Mouse (Mus musculus) ovary, adult 18-20 months (tissue): ENCODE results near the gene Trpv2.

Experiments
- DNase-seq: peaks from one replicate; pipeline ENCODE4 v3.0.0; 2022; ENCODE audit warnings: low spot score, mixed read lengths

Gene Trpv2

GRCm38 (mm10) chr11:62630225-62630821 is 56.0 kb downstream of the Trpv2 start:
- DNase-seq, result no peak

- DNase-seq, result no peak
These were observed 56.9 kb downstream of the Trpv2 start for GRCm38 (mm10) chr11:62631138-62631537.

- DNase-seq, result peak; percentile 48
These were observed 61.1 kb downstream of the Trpv2 start for GRCm38 (mm10) chr11:62635406-62635805.

GRCm38 (mm10) chr11:62636105-62636839 is 62.0 kb downstream of the Trpv2 start:
- DNase-seq, result no peak

GRCm38 (mm10) chr11:62636840-62637221 is 62.5 kb downstream of the Trpv2 start:
- no peak for DNase-seq

- no peak for DNase-seq
These were observed 63.1 kb downstream of the Trpv2 start for GRCm38 (mm10) chr11:62637401-62637800.

GRCm38 (mm10) chr11:62637806-62638205 is 63.5 kb downstream of the Trpv2 start:
- DNase-seq, result peak; percentile 46

GRCm38 (mm10) chr11:62638402-62638801 is 64.1 kb downstream of the Trpv2 start:
- no peak for DNase-seq

- no peak for DNase-seq
These were observed 66.1 kb downstream of the Trpv2 start for GRCm38 (mm10) chr11:62640378-62640777.

GRCm38 (mm10) chr11:62642023-62642844 is 67.9 kb downstream of the Trpv2 start:
- DNase-seq, result no peak

- peak; percentile 63 for DNase-seq
These were observed 68.8 kb downstream of the Trpv2 start for GRCm38 (mm10) chr11:62643011-62643631.

- no peak for DNase-seq
These were observed 69.5 kb downstream of the Trpv2 start for GRCm38 (mm10) chr11:62643681-62644363.

- DNase-seq, result no peak
These were observed 70.5 kb downstream of the Trpv2 start for GRCm38 (mm10) chr11:62644602-62645336.

- DNase-seq, result peak; percentile 81
These were observed 71.0 kb downstream of the Trpv2 start for GRCm38 (mm10) chr11:62645337-62645675.

GRCm38 (mm10) chr11:62645732-62646494 is 71.6 kb downstream of the Trpv2 start:
- peak; percentile 50 for DNase-seq

GRCm38 (mm10) chr11:62646495-62646843 is 72.2 kb downstream of the Trpv2 start:
- no peak for DNase-seq

GRCm38 (mm10) chr11:62646958-62647515 is 72.8 kb downstream of the Trpv2 start:
- no peak for DNase-seq

- DNase-seq, result no peak
These were observed 73.6 kb downstream of the Trpv2 start, which contains the start of gene Lrrc75a for GRCm38 (mm10) chr11:62647661-62648590. Gene Lrrc75a, minus strand, starts transcription at chr11:62648523.
